ENCODE assay signal across 8 mouse cellular contexts in genomic region chr12:26533641-26534151, GRCm38 (mm10).
DNase-seq lines count a peak whose midpoint lies in the region; ATAC-seq lines count a peak whose summit lies in the region.
"Had no signal": no experiment of that assay in that cellular context is flagged by ENCODE, and none has a peak within 500 bp of the region (broad histone marks: within the 10 kb centered on the region; RNA-seq: fewer than 3 reads in every experiment).

No protein-coding gene starts in this region.

- no peaks in the 10 kb centered on the region for H3K27me3 ChIP-seq in embryonic facial prominence, embryonic 13.5 days
- no peaks in the 10 kb centered on the region for H3K27me3 ChIP-seq in hindbrain, embryonic 15.5 days

- WGBS in embryonic facial prominence, embryonic 13.5 days: 28% methylated on average over 9 of the region's 9 CpGs
- 10% methylated on average over 9 of the region's 9 CpGs for WGBS in hindbrain, embryonic 15.5 days

- H3K9me3 ChIP-seq in embryonic facial prominence, embryonic 13.5 days: no peaks in the 10 kb centered on the region; the same call in 1 of the 2 replicates
- no peaks in the 10 kb centered on the region for H3K9me3 ChIP-seq in hindbrain, embryonic 15.5 days

- H3K4me3 ChIP-seq in embryonic facial prominence, embryonic 13.5 days: 0 out of 2 replicates have a peak overlapping the region, but pooled peaks have one; percentile 14
- no peak overlapping the region for H3K4me3 ChIP-seq in hindbrain, embryonic 15.5 days

- peak overlapping the region; percentile 60 for H3K27ac ChIP-seq in embryonic facial prominence, embryonic 13.5 days
- H3K27ac ChIP-seq in hindbrain, embryonic 15.5 days (replicated peaks): peak overlapping the region; percentile 78

- peak; percentile 71 for DNase-seq in embryo, embryonic 11.5 days (ENCODE audit: low read depth, low spot score)
- peak; percentile 80 for DNase-seq in neural tube, embryonic 10.5 days (ENCODE audit: extremely low spot score, low spot score)
- no peak for DNase-seq in thymus, postnatal 25 days
- DNase-seq in heart, adult 9 months (ENCODE audit: low spot score in 2 of 2): no peak
- no peak for DNase-seq in spleen, postnatal 36 days (ENCODE audit: low spot score in 2 of 2)

- H3K4me1 ChIP-seq in embryonic facial prominence, embryonic 13.5 days: peaks cover 37% of the 10 kb centered on the region
- peaks cover 27% of the 10 kb centered on the region for H3K4me1 ChIP-seq in hindbrain, embryonic 15.5 days (replicated peaks)

- H3K4me2 ChIP-seq in embryonic facial prominence, embryonic 13.5 days: peak overlapping the region; percentile 51; the same call in 1 of the 2 replicates
- H3K4me2 ChIP-seq in hindbrain, embryonic 15.5 days: peak overlapping the region; percentile 44

- ATAC-seq in embryonic facial prominence, embryonic 13.5 days (ENCODE audit: insufficient number of reproducible peaks, insufficient read depth, low FRiP score, low TSS enrichment, low read depth): no peak
- ATAC-seq in hindbrain, embryonic 15.5 days (ENCODE audit: low FRiP score, low read depth): peak; percentile 71

- no peak overlapping the region for H3K9ac ChIP-seq in embryonic facial prominence, embryonic 13.5 days
- 0 out of 2 replicates have a peak overlapping the region, but pooled peaks have one; percentile 6 for H3K9ac ChIP-seq in hindbrain, embryonic 15.5 days

- H3K36me3 ChIP-seq in embryonic facial prominence, embryonic 13.5 days: no peaks in the 10 kb centered on the region
- H3K36me3 ChIP-seq in hindbrain, embryonic 15.5 days: no peaks in the 10 kb centered on the region
- H3K36me3 ChIP-seq: G1E had no signal

Comparison
In these comparisons a context has a peak if more than half of its experiments do, and no peak if none do; other contexts are left out.
1. DNase-seq: peak in embryo, embryonic 11.5 days (single experiment) and neural tube, embryonic 10.5 days (single experiment); none in thymus, postnatal 25 days (single experiment), heart, adult 9 months (0 of 2) and spleen, postnatal 36 days (0 of 2).